Mouse (Mus musculus): ENCODE measurements at regions not wholly inside any gene's neighbourhood (a gene's known extent, or its start where the extent isn't known, plus 50 kb on each side); places are given as distances from the start of the nearest gene placed in this dataset.
A peak's percentile ranks its signal among the peaks of the same experiment; 100 is the strongest.

DNA sequence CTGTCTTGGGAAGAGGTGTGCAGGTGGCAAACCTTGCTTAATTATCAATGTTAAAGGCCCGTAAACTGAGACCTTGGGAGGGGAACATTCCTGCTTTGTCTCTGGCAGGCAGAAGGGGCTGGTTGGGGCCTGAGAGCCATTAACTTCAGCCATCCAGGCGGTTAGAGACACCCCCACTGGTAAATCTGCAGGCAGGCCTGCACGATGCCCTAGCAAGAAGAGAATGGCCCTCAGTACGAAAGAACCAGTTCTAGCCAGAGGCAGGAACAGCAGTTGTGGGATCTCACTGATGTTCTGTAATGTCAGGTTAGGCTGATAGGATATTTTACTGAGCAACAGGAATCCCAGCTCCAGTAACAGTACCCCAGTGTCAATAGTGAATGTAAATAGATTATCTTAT, 70.5 kb downstream of the Apip start:
- DNase-seq (ENCODE audit: low read depth, low spot score), result no peak

DNA sequence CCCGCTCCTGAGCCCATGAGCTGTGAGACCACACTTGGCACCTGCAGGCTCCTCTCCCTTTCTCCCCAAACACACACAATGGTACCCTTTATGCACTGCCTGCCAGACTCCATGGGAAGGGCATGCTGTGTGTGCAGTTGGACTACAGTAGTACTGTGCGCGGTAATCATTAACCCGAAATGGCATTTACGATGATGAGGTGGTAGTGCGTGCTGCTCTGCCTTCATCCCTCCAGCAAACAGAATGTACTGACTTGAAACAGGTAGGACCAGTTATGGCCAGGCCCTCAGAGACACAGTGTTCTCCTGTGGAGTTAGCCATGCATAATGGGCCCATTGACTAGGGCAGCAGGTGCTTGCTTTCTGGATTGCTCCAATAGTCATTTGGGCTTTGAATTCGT, 70.9 kb downstream of the Apip start:
- no peak for DNase-seq (ENCODE audit: low read depth, low spot score)

DNA sequence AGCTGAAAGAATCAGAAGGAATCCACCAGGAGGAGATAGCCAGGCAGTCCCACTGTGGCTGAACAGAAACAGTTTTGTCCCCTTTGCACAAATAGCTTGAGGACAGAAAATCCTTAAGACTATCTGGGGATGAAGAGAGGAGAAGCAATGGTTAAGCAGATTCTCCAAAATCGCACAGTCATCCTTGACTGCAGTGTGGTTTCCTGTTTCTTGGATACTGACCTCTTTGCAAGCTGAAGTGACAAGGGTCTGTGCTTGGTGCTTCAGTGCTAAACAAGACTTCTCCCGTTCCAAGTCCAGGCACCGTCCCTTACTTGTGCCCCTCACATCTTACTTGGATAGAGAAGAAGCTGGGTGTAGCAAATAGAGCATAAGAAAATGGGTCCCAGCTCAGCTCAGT, 71.6 kb downstream of the Apip start:
- DNase-seq (ENCODE audit: low read depth, low spot score), result no peak

DNA sequence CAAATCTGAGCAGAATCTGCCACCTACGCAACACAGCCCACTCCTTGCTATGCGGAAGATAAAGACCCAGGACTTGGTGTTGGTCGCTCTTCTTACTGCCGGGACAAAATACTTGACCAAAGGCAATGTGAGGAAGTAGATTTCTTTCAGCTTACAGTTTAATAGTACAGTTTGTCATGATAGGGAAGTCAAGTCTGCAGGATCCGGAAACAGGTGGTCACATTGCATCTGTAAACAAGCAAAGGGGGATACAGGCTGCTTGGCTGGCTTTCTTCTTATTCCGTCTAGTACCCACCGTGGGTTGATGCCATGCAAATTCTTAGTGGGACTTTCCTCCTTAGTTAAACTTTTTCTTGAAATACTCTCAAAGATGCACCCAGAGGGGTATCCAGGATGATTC, 72.7 kb downstream of the Apip start:
- DNase-seq (ENCODE audit: low read depth, low spot score), result no peak

DNA sequence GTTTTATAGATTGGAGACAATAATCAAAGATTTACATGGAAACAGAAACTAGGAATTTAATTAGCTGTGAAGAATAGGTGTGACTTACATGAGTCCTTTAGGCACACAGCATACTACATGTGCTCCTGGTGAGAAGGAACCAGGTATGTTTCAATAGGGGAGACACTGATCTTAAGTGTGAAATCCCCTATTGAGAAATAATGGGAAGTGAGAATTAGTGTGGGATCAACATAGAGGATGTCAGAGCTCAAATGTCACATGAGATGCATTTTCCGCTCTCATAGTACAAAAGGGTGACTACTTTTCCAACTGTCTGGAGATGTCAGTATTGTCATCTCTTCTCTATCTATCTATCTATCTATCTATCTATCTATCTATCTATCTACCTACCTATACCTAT, 79.8 kb downstream of the Apip start:
- no peak for DNase-seq (ENCODE audit: low read depth, low spot score)

DNA sequence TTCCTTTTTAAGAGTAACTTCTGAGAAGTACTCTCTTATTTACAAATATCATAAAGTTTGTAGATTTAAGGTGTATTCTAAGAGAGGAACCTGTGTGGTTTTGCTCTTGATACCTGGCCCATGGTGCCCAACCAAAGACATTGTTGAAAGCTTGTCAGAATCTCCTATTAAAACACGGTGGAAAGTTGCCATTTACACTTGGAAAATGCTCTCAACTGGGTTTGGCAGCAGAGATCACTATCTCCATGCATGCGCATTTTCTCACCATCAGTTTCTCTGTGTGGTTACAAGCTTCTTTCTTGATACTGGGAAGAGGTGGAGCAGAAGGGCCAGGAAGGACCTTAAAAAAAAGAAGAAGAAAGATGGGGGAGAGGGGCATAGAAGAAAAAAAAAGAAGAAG, 94.3 kb downstream of the Apip start:
- no peak for DNase-seq (ENCODE audit: low read depth, low spot score)

DNA sequence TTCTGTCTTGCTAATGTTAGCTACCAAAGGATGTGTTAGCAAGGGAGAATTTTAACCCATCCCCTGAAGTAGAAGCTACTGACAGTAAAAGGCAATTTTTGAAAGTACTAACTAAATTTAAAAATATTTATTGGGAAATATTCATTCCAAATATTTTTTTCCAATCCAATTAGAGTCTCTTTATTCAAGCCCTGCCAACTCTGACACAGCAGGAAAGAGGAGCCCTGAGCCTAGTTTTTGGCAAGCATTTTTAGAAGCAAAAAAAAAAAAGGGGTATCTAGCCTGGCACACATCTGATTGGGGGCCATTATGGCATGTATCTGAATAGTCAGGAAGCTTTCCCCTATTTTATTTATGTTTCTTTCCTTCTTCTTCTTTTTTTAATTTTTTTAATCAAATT, 94.8 kb downstream of the Apip start:
- no peak for DNase-seq (ENCODE audit: low read depth, low spot score)

DNA sequence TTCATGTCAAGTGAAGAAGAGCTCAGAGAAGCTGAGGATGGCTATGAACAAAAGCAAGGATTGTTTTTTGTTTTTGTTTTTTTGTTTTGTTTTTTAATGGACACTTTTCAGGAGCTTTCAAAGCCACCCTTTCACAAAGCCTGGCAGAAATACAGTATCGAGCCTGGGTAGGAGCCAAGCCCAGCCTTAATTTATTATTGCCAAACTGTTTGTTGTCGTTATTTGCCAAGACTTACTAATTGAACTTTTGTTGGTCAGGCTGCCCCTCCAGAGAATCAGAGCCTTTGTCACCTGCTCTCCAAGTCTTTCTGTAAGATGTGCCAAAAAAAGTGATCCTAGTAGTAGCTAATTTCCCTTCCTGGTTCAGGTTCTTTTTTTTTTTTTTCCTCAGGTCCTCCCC, 103.9 kb downstream of the Apip start:
- no peak for DNase-seq (ENCODE audit: low read depth, low spot score)

DNA sequence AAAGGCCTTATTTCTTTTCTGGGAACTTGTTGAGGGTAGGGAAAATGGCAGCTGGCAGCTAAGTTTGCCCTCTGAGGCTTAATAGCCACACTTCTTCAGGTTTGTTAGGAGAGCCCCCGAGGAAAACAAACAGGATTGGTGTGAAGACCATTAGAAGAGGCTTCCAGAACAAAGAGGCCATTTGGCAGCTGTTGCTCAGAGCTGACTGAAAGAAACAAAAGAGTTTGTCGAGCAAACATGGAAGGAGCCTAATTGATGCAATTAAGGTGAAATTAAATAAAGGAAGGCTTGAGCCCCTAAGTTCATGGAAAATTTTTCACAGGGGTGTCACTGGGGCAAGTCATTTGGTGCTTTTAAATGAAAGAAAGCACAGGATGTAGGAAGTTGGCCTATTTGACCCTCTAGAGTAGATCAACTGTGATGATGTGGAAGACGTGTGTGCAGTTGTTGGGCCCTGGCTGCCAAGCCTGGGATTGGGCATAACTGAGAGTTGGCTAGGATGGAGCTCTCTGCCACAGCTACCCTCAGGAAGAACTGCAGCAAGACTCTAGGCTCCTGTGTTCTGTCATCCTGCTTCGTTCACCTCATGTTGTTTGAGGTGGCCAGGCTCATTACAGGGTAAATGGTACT, 106.9 kb downstream of the Apip start:
- no peak for DNase-seq (ENCODE audit: low read depth, low spot score)

DNA sequence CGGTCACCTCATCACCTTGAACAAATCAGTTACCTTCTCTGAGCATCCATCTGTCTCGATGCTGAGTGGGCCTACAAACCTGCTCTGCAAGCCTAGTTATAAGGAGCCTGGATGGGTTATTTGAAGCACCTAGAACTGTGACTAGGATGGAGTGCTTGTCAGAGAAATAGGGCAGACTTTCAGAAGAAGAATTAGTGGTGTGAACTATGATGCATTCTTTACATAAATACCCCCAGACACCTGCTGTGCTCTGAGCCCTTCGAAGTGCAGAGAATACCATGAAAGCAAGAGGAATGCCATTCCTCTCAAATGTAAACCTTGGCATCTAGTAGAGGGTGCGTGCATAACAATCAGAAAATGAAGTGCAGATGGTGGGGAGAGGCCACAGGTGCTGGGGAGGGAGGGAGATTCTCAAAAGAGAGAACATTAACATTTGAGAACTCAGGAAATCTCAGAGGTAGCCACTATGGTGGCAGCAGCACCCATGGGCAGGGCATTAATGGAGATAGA, 113.3 kb downstream of the Apip start:
- DNase-seq (ENCODE audit: low read depth, low spot score), result peak; percentile 74

DNA sequence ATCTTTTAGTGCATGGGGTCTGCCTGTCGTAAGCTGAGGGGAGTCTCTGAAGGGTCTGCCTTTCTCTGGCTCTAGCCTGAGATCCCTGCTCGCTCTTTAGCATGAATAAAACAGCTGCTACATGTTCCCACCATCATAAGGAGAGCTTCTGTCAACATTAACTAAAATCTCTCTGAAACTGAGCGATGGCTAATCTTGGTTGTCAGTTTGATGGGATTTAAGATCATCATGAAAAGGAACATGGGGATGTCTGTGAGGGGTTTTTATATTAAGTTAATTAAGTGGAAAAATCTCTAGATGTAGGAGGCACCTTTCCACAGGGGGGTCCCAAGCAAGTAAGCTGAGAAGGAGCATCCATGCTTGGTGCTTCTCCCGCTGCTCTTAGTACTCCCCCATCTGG, 110.5 kb downstream of the Ehf start:
- DNase-seq (ENCODE audit: low read depth, low spot score), result no peak

DNA sequence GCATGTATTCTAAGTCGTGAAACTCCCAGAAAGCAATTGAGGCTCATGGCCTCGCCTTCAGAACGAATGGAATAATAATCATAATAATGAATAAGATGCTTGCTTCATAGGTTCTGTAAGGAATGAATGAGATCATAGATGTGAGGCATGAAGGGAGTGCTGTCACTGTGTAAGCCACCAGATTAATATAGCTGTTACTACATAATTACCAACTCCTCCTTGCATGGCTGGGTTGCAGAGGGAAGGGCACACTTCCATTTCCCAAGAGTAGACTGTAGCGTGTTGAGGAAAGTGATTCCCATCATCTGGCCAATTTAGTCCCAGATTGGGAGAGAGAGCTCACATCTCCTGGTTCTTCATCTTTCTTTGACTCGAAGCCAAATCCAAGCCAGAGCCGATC, 102.8 kb downstream of the Ehf start:
- no peak for DNase-seq (ENCODE audit: low read depth, low spot score)

DNA sequence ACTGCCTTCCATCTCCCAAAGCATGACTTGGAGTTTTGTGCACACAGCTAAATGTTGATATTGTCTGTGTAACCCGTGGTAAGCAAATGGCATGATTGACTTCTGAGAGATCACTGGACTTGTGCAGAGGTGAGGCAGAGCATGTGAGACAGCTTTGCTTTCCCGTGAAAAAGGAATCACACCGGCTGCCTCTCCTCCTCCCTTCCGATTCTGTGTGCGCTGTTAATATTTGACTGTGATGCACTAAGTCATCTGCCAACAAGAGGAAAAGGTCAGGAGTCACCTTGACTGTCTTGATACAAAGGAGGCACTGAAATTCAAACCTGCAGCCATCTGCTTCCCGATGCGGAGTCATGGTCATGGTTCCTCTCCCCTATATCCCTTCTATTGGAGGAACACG, 98.0 kb downstream of the Ehf start:
- DNase-seq (ENCODE audit: low read depth, low spot score), result no peak

DNA sequence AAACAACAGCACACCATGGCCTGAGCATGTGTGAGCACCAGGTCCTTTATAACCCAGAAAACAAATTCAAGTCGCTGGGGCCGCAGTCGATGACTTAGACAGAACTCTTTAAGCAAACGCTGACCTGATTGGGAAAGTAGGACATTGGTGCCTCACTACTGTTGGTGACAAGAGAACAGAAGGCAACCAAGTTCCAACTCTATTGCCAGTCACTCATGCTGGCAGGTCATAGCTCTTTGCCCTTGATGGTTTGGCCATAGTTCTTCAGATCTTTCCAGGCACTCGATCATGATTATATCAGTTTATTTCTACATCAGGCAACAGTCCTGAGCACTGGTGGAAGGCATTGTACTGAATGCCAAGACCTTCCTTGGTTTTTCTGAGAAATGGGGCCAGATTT, 94.7 kb downstream of the Ehf start:
- DNase-seq (ENCODE audit: low read depth, low spot score), result no peak

DNA sequence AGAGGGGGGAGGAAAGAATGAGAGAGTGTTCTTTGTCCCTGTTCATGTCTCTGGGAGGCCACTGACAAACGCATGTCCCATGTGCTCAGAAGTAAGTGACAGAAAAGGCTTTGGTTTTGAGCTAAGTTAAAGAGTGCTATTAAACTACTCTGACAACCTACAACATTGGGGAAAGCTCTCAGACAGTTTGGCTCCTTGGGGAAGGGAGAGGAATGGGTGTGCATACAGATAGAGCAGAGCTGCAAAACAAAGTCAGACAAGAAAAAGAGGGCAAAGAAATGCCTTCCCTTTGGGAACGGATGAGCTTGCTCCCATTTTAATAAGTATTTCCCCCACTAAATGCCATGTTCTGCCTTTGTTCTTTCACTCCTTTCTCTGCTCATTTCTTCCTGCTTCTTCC, 94.0 kb downstream of the Ehf start:
- no peak for DNase-seq (ENCODE audit: low read depth, low spot score)

DNA sequence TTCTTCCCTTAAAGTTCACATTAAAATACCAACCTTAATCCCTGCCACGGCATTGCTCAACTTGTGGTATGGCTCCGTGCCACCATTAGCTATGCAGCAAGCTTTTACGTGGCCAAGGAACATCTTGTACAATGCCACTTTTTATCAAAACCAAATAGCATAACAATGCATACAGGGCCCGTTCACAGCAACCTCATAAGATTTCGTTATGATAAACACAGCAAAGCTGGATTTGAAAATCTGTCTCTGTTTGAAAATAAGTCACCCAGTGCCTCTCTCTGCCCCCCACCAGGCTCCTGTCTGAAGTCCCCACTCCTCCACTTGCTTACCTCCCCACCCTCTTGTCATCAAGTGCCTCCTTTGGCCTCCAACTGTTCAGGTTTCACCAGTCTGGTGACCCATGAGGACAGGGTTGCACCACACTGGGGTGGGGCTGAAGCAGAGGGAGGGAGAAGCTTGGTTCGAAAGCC, 93.5 kb downstream of the Ehf start:
- DNase-seq (ENCODE audit: low read depth, low spot score), result no peak

DNA sequence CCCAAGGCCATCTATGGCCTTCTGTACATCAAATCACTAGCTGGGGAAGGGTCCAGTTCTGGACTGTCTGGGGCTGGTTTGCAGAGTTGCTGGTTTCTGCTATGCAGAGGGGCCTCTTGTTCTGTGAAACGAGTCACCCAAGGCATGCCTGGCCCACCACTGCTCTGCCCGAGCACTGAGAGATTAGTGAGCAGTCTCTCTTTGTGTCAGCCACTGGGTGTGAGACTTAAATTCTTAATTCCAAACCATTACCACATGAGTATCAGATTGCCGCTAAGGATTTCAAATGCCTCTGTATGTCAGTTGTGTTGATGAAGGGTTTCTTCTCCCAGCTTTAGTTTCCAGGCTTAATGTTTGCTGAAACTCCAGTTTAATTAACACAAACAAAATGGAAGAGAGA, 91.9 kb downstream of the Ehf start:
- DNase-seq (ENCODE audit: low read depth, low spot score), result no peak
